Mouse (Mus musculus): Measurements from ENCODE around the gene Il2rg.

Gene Il2rg

GRCm38 (mm10) chrX:101268025-101268754, at the start of gene Il2rg:
Gene Il2rg, minus strand, starts transcription at chrX:101268255.
- DNase-seq = no peak

- DNase-seq = peak; percentile 37
Observed at GRCm38 (mm10) chrX:101313625-101314359, 45.7 kb upstream of the Il2rg start.

- DNase-seq = no peak
Observed at GRCm38 (mm10) chrX:101309299-101309698, 41.2 kb upstream of the Il2rg start.

- DNase-seq = no peak
Observed at GRCm38 (mm10) chrX:101304646-101305045, 36.6 kb upstream of the Il2rg start.

- no peak for DNase-seq
Observed at GRCm38 (mm10) chrX:101301654-101302053, 33.6 kb upstream of the Il2rg start.

GRCm38 (mm10) chrX:101300427-101301030, 32.5 kb upstream of the Il2rg start:
- peak; percentile 72 for DNase-seq

- peak; percentile 66 for DNase-seq
Observed at GRCm38 (mm10) chrX:101299473-101300426, 31.7 kb upstream of the Il2rg start.

- DNase-seq = peak; percentile 62
Observed at GRCm38 (mm10) chrX:101299055-101299454, 31.0 kb upstream of the Il2rg start, which contains the start of gene Nlgn3. Gene Nlgn3, plus strand, starts transcription at chrX:101299168.

GRCm38 (mm10) chrX:101290111-101290510, 22.1 kb upstream of the Il2rg start:
- DNase-seq = no peak

- no peak for DNase-seq
Observed at GRCm38 (mm10) chrX:101289037-101289436, 21.0 kb upstream of the Il2rg start.

GRCm38 (mm10) chrX:101288432-101288831, 20.4 kb upstream of the Il2rg start:
- no peak for DNase-seq

GRCm38 (mm10) chrX:101287543-101287942, 19.5 kb upstream of the Il2rg start:
- no peak for DNase-seq

- DNase-seq = no peak
Observed at GRCm38 (mm10) chrX:101285953-101286670, 18.1 kb upstream of the Il2rg start.

GRCm38 (mm10) chrX:101285534-101285933, 17.5 kb upstream of the Il2rg start:
- peak; percentile 61 for DNase-seq

GRCm38 (mm10) chrX:101282813-101283212, 14.8 kb upstream of the Il2rg start:
- DNase-seq = no peak

GRCm38 (mm10) chrX:101273875-101274738, 6.1 kb upstream of the Il2rg start, which contains the start of gene Med12:
Gene Med12, plus strand, starts transcription at chrX:101274030.
- peak; percentile 94 for DNase-seq

- no peak for DNase-seq
Observed at GRCm38 (mm10) chrX:101273410-101273809, 5.4 kb upstream of the Il2rg start.

GRCm38 (mm10) chrX:101268755-101269124, 685 bp upstream of the Il2rg start, which contains the start of gene Gm20489:
Gene Gm20489, minus strand, starts transcription at chrX:101269023.
- no peak for DNase-seq

GRCm38 (mm10) chrX:101266631-101267030, 1.4 kb downstream of the Il2rg start:
- no peak for DNase-seq

GRCm38 (mm10) chrX:101263892-101264291, 4.2 kb downstream of the Il2rg start, which contains the start of gene Gm614:
Gene Gm614, minus strand, starts transcription at chrX:101263992.
- DNase-seq = no peak
